Mouse (Mus musculus): Measurements from ENCODE around the gene Slc30a6.

- TF ChIP-seq POLR2A (IDR thresholded peaks at IDR 0.05; ENCODE audit: insufficient read length, low read depth) (no peak), POLR2AphosphoS2 (IDR thresholded peaks at IDR 0.05; ENCODE audit: insufficient read length, low read depth) (no peak), MAX (IDR thresholded peaks at IDR 0.05; ENCODE audit: low read depth) (no peak), CEBPB (IDR thresholded peaks at IDR 0.05; ENCODE audit: insufficient read depth, poor library complexity, severe bottlenecking) (no peak), REST (IDR thresholded peaks at IDR 0.05; ENCODE audit: insufficient read depth, insufficient read length) (no peak), USF1 (IDR thresholded peaks at IDR 0.05; ENCODE audit: low read depth) (peak; percentile 1), MYOD1 (IDR thresholded peaks at IDR 0.05; ENCODE audit: control insufficient read depth in 1 of 3, insufficient read length in 2 of 3, low read depth in 2 of 3) (no peak), MYOG (IDR thresholded peaks at IDR 0.05; ENCODE audit: control insufficient read depth in 1 of 3, insufficient read depth in 1 of 3, insufficient read length in 2 of 3, low read depth in 2 of 3) (no peak), E2F4 (IDR thresholded peaks at IDR 0.05; ENCODE audit: insufficient read depth) (no peak), TCF12 (IDR thresholded peaks at IDR 0.05; ENCODE audit: insufficient read depth, poor library complexity, severe bottlenecking) (no peak), SRF (IDR thresholded peaks at IDR 0.05; ENCODE audit: control insufficient read depth, insufficient read length, low read depth) (no peak)
Observed at GRCm38 (mm10) chr17:74413324-74413723, 17.9 kb downstream of the Slc30a6 start.
